Mouse (Mus musculus) frontal cortex, postnatal 25 days (tissue): ENCODE measurements around the gene Fez2.

Experiments used
- DNase-seq, 2 experiments: peaks; one replicate each; pipeline ENCODE4 v3.0.0; 2022; ENCODE audit warnings: low spot score in 2 of 2

Fez2 gene

GRCm38 (mm10) chr17:78408386-78408785 lies 9.6 kb downstream of the Fez2 start:
- no peak for DNase-seq

DNA sequence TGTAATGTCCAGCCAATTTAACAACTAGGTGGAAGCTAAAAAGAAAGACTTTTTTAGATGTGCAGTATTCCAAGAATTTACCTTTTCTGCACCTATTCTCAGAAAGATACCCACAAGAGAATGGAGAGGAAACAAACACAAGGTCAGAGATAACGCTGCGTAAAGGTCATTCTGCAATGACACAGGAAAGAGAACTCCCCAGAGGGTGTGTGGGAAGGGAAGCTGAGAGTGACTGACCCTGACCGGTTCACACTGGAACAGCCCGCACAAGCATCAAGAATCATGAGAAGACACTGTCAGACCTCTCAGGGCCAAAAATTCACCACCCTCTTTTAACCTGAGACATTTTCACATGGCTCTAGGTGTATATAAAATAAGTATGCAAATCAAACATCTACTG lies 10.4 kb downstream of the Fez2 start:
- no peak for DNase-seq

DNA sequence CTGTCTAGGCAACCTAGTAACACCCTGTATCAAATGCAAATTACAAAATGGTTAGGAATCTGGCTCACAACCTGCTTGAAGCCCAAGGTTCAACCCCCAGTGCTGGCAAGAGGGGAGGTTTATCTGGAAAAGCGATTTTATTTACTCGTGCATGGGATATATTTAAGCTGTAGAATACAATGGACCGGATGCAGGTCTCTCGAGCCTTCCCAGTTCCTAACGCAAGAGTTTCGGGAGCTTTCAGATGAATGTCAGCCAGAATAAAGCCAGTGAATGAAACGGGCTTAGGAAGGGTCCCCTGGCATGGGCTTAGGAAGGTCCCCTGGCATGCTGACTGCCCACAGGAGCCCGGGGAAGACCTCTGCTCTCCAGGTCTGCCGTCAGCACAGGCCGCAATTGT lies 11.1 kb downstream of the Fez2 start:
- no peak for DNase-seq

- DNase-seq = no peak
Measured at GRCm38 (mm10) chr17:78405336-78405735, 12.6 kb downstream of the Fez2 start.

DNA sequence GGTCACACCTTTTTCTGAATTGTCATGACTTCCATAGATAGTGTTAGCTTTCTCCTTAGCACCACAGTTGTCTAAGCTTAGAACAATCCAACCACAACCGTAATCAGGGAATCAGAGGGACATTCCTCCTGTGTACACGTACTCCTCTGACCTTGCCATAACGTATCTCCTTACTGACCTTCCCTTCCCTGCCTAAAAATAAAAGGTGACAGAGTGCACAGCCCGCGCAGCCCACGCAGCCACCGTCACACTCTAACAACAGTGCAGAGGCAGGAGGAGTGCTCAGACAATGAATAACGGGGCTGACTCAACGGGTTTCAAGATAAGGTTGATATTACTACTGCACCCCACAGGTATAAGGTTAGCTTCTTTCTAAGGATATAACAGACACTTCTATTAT lies 14.1 kb downstream of the Fez2 start:
- no peak for DNase-seq

DNA sequence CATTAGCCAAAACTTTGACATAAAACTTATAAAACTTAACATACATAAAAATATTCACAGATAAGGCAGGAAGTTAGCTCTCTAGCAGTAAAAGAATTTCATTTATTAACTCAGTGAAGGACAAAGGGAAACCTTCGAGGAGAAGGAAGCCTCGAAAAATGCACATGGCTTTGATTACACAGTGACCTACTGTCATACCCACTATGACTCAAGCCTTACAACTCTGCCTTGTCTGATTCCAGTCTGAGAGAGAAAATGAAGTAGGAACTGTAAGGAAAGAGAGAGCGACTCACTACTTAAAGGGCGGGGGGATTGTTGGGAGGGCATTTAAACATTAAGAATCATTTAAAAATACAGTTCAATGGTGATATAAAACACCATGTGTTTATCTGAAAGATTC lies 14.7 kb downstream of the Fez2 start:
- DNase-seq = no peak

DNA sequence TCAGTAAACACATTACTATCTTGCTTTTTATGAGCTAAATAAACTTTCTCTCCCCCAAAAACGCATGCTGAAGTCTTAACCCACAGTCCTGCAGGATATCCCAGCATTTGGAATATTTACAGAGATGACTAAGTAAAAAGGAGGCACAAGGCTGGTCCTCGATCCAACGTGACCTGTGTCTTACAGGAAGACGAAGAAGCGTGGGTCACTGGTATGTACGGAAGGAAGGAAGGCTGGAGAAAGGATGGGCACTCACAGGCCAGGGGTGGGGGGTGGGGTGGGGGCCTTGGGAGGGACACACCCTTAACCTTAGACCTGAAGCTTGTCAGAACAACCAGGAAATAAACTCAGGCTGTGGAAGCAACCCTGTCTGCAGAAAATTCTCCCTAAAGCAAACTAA lies 15.8 kb downstream of the Fez2 start:
- no peak for DNase-seq

DNA sequence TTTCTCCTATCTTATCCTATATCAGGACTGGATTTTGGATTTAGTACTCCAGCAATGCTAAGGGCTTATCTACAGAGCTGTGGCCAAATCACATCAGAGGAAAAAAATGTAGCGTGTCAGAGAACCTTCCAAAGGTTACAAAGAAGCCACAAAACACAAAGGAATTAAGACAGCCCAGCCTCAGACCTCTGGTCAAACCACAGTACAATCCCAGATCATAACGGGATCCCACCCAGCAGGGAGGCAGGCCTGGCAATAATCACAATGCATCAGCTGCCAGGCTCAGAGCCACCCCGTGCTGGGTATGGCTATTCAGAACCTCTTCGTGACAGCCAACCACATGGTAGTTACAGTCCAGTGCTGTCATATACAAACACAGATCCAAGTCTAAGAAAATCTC lies 16.2 kb downstream of the Fez2 start:
- no peak for DNase-seq

DNA sequence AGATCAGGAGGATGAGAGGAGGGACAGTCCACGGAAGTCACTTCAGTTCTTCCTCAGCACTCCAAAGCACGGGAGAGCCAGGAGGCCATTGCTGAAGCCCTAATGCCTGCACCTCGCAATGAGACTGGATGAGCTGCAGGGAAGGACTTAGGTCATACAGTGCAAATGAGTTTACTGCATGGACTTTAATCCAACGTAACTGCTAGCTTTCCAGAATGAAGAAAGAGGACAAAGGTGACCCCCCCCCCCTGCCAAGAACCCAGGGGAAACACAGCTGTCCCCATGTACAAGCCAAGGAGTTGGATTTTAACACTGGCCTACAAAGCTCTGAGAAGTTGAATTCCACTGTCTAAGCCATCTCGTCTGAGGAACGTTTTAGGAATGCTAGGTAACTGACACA lies 16.6 kb downstream of the Fez2 start:
- no peak for DNase-seq

- DNase-seq = no peak
Measured at GRCm38 (mm10) chr17:78400130-78400840, 17.7 kb downstream of the Fez2 start.

DNA sequence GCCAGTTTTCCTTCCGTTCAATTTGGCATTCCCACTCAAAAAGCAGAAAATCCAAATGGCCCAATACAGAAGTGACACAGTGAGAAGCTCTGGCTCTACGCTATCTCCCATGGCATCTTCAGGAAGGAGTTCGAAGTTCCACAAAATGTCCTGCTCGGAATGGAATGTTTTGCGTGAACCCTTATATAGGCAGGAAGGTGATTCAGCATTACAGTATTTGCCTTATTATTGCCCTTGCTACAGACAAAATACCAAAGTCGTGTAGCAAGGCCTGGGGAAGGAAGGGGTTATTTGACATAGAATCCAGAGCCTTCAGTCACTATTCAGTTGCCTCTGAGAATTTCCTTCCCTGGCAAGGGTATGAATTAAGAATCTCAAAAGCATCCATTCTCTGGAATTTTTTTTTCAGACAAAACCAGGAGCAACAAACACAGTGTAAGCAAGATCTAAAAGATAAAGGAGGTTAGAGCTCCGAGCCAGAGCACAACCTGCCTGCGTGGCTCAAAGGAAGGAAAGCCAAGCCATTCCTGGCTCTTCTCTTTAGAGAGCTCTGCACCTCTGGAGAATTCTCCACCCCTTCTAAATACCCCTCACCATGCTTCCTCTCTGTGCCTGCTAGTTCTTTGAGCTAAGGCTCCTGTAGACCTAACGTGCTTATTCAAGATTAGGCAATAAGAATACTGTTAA lies 25.4 kb downstream of the Fez2 start:
- no peak for DNase-seq

GRCm38 (mm10) chr17:78389573-78389972 lies 28.4 kb downstream of the Fez2 start:
- DNase-seq = no peak

- no peak for DNase-seq
Measured at GRCm38 (mm10) chr17:78388101-78388847, 29.7 kb downstream of the Fez2 start.

- no peak for DNase-seq
Measured at GRCm38 (mm10) chr17:78387665-78388064, 30.3 kb downstream of the Fez2 start.

DNA sequence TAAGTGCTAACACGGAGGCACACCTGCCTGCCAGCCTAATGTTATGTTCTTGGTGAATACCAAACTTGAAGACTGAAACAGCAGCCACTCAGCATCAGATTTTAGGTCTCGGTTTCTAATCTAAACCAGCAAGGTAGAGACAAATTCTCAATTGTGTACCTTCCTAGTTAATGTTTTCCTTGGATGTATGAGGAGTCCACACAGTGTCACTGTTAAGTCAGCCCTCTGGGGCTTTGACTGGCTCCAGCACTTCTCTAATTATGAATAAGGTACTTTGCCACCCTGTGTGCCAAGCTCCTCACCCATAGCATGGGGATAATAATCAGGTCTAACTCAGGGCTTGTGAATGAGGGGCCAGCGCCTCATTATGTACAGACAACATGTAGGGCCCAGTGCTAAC lies 35.6 kb downstream of the Fez2 start:
- DNase-seq = no peak

DNA sequence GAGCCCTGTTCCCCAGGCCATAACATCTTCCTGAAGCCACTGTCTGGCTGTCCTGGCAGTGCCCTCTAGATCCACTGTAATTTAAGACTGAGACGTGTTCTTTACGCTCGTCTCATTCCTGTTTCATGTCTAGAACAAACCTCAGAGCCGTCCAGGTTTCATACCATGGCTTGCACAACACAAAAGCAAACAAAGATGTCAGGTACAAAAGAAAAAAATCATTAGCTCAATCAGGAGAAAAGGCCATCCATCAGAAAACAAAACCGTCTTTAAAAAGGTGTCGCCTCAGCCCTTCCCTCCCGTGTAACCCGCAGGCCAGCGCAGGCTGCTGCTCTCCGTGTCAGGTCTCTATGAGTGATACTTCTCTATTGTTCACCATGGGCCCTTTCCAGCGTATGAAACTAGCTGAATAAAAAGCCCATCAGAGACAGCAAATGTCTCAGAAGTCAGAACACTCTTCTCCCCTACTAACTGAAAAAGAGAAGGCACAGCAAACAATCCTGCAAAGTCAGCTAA lies 38.2 kb downstream of the Fez2 start:
- DNase-seq = no peak

- DNase-seq = no peak
Measured at GRCm38 (mm10) chr17:78379079-78379729, 38.7 kb downstream of the Fez2 start.

- DNase-seq = no peak
Measured at GRCm38 (mm10) chr17:78376587-78376986, 41.4 kb downstream of the Fez2 start.

DNA sequence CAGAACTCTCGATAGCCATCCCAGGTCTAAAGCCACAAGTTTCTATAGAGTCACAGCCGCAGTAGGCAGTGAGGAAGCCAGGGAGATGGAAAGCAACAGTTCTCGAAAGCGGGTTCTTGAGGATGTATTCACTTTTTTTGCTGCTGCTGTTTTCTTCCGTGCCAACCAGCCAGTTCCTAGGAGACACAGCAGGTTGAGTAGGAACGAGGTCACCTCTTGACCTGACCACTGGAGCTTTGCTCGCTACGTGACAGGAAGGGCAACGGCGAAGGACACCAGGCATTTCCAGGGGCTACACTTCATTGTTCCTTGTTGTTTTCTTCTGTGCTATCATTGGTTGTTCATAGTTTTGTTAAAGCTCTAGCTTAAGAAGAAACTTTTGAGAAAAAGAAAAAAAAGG lies 43.2 kb downstream of the Fez2 start:
- DNase-seq = no peak

- no peak for DNase-seq
Measured at GRCm38 (mm10) chr17:78373849-78374248, 44.1 kb downstream of the Fez2 start.

GRCm38 (mm10) chr17:78373174-78373573 lies 44.8 kb downstream of the Fez2 start:
- DNase-seq = no peak

DNA sequence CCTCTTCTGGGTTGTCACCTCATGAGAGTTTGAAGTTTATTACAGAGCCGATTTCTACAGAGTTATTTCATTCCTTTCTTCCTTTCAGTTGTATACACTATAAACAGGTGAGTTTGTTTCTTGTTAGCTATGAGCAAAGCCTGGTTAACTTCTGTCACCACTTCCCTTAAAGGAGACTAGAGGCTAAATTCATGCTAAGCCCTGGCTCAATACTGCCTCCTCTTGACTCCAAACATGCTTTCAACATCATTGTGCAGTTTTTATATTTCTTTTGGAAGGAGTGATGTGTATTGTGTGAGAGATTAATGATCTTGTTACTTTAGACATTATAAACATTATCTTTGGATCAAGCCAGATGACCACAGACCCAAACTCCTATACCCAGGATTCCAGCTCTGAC lies 47.5 kb downstream of the Fez2 start:
- no peak for DNase-seq
